Mouse (Mus musculus): ENCODE measurements around the gene Zfp324. TPM values are rescaled to one million over a fixed set of nuclear protein-coding genes. Genes with fewer than 3 reads are reported as not detected.

Zfp324 gene
- 15.2 and 15.9 TPM in 2 replicates for polyA plus RNA-seq (2012; rRNA removed)

DNA sequence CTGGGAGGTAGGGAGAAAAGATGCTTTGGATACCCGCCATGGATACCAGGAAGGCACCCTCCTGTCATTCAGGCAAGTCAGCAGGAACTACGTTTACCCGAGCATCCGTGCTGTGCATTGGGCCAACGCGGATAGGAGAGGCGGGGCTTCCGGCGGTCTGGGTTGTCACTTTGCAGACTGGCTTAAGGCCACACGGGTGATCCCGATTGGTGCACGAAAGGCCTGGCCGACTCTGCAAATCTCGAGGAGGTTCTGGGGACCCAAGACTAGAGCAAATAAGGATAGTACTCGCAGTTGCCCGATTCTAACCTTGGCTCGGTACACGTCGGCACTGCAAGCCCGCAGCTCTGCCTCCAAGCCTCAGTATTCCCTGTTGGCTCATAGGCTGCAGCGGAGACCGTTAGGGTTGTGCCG, at the start of gene Zfp324:
Gene Zfp324, plus strand, starts transcription at position 161 of the 414 bp plus-strand sequence.

DNA sequence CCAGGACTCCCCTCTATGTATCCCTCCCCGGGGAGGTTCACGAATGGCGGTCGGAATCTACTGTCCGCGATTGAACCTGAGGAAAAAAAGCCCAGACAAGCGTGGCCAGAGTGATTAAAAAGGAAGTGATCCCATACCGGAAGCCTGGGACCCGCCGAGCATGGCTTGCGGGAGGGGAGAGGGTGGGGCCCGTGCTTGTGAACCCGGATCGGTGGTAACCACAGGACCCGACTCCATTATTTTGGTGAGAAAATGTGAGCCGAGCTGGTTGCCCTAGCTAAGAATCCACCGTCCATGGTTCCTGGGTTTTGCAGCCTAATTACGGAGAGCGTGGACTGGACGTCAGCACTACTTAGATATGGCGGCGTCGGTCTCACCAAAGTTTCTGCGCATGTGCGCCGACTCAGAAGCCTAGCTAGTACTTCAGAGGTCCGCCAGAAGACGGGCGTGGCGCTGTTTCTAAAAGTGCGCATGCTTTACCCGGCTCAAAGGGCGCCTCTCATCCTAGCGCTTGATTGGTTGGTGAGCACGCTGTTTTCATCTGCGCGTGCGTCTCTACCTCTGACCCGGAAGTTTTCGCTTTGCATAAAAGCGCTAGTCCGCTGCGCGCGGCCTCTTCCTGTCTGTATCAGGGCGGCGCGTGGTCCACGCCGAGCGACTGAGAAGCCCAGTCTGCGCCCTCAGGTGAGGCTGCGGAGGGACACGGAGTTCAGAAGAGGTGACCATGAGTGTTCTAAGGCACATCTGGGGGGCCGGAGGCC, 43.8 kb upstream of the Zfp324 start, which contains the start of gene Rps5:
Gene Rps5, plus strand, starts transcription at position 586 of the 761 bp plus-strand sequence.

GRCm38 (mm10) chr7:12927191-12927680, 38.4 kb upstream of the Zfp324 start, which contains the start of gene Rnf225:
Gene Rnf225 (plus strand): TSS chr7:12927416.

GRCm38 (mm10) chr7:12977682-12978389, 12.2 kb downstream of the Zfp324 start, which contains the start of gene Zfp446:
Gene Zfp446 (plus strand): TSS chr7:12977848.

DNA sequence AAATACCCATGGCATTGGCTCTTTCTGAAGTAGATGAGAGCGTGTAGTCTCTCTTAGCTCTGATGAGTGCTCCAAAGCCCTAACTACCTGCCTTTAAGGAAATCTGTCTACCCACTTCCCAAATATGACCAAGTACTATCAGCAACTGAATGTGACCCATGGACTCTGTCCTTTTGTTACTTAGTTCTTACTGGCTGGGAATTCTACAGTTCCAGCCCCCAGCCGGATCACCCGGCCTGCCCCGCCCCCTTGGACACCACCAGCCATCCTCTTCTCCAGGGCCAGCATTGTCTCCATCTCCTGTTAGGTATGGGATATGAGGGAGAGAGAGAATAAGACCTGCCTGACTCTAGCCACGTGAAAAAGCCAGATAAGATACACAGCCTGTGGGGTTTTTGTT, 32.4 kb downstream of the Zfp324 start, which contains the start of gene Slc27a5:
Gene Slc27a5, minus strand, starts transcription at position 140 of the 400 bp plus-strand sequence.

DNA sequence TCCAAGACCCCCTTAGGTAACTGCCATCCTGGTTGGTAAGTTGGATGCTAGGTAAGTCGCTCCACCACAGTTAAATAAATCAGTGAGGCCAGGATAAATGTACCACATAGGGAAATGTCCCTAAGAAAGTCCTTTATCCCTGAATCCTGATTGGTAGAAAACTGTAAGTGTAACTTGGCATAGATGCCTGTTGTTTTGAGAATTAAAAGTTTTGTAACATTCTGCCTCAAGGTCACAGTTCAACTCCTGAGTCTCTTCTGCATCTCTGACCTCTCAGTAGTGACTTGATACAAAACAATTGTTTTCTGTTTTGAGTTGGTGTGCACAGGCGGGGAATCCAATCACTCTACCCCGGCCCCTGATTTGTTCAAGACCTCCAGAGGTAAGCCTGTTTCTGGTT, 33.2 kb downstream of the Zfp324 start, which contains the start of gene Trim28:
Gene Trim28, plus strand, starts transcription at position 264 of the 400 bp plus-strand sequence.

DNA sequence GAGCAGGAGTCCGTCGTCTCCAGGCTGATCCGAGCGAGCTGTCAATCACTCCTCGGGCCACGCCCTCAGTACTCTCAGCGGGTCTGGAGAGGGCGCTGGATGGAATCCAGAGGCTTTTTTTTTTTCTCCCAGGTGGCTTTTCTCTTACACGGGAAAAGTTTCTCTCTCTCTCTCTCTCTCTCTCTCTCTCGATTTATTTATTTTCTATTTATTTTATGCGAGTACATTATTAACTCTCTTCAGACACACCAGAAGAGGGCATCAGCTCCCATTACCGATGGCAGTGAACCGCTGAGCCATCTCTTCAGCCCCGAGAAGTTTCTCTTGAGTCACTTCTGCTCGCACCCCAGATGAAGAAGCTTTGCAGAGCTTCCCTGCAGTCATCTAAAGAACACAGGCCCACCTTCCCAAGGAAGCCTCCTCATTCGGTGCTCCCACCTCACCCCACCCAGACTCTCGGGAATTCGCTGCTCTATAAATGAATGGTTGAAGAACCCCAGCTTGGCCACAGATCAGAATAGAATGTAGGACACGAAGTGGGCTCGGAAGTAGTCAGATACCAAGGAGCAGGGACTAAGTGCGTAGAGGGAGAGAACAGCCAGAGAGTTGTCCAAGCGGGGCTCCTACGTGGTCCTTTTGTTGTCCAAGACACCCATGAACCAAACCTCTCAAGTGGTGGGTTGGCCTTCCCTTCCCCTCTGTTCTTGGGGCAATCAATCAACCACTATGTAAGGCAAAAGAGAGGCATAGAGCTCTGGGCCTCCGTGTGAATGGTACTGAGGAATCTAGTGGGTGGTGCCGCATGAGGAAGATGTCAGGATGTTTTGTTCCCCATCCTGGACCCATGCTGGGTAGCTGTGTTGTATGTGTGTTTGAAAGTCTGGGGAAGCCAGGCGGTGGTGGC, 44.6 kb downstream of the Zfp324 start, which contains the start of gene Zbtb45:
Gene Zbtb45, minus strand, starts transcription at position 30 of the 904 bp plus-strand sequence.

Other genes starting within 250 kb of the Zfp324 start
- gene Vmn2r56, start 230.8 kb upstream of the Zfp324 start, polyA plus RNA-seq (2012; rRNA removed): not detected in 2 replicates
- gene Zscan18, start 162.2 kb upstream of the Zfp324 start, polyA plus RNA-seq (2012; rRNA removed): 3.9 and 4.8 TPM in 2 replicates
- 0.62 and 1.2 TPM in 2 replicates for gene Zfp329, start 147.0 kb upstream of the Zfp324 start, polyA plus RNA-seq (2012; rRNA removed)
- gene Zfp110, start 131.1 kb upstream of the Zfp324 start, polyA plus RNA-seq (2012; rRNA removed): 4.6 and 11.1 TPM in 2 replicates
- 1.4 and 1.5 TPM in 2 replicates for gene Zfp128, start 84.7 kb upstream of the Zfp324 start, polyA plus RNA-seq (2012; rRNA removed)
- 15.0 and 21.0 TPM in 2 replicates for gene Zscan22, start 68.0 kb upstream of the Zfp324 start, polyA plus RNA-seq (2012; rRNA removed)
- gene Rps5, start 43.5 kb upstream of the Zfp324 start, polyA plus RNA-seq (2012; rRNA removed): 4,303 and 5,955 TPM in 2 replicates
- gene Rnf225, start 38.4 kb upstream of the Zfp324 start, polyA plus RNA-seq (2012; rRNA removed): 1.1 and 1.4 TPM in 2 replicates
- gene Zfp446, start 12.0 kb downstream of the Zfp324 start, polyA plus RNA-seq (2012; rRNA removed): 8.6 and 10.7 TPM in 2 replicates
- 0.14 and 0.92 TPM in 2 replicates for gene Slc27a5, start 32.4 kb downstream of the Zfp324 start, polyA plus RNA-seq (2012; rRNA removed)
- gene Trim28, start 33.3 kb downstream of the Zfp324 start, polyA plus RNA-seq (2012; rRNA removed): 489 and 576 TPM in 2 replicates
- 65.0 and 66.4 TPM in 2 replicates for gene Zbtb45, start 44.2 kb downstream of the Zfp324 start, polyA plus RNA-seq (2012; rRNA removed)
- gene Chmp2a, start 69.0 kb downstream of the Zfp324 start, polyA plus RNA-seq (2012; rRNA removed): 67.1 and 76.2 TPM in 2 replicates
- 121 and 156 TPM in 2 replicates for gene Ube2m, start 72.4 kb downstream of the Zfp324 start, polyA plus RNA-seq (2012; rRNA removed)
- 8.6 and 8.9 TPM in 2 replicates for gene Mzf1, start 88.9 kb downstream of the Zfp324 start, polyA plus RNA-seq (2012; rRNA removed)
- gene Vmn1r85, start 129.3 kb downstream of the Zfp324 start, polyA plus RNA-seq (2012; rRNA removed): not detected in 2 replicates
- gene Vmn1r86, start 154.1 kb downstream of the Zfp324 start, polyA plus RNA-seq (2012; rRNA removed): not detected in 2 replicates
- not detected in 2 replicates for gene Vmn1r87, start 174.3 kb downstream of the Zfp324 start, polyA plus RNA-seq (2012; rRNA removed)
- not detected in 2 replicates for gene Vmn1r88, start 193.7 kb downstream of the Zfp324 start, polyA plus RNA-seq (2012; rRNA removed)
- not detected in 2 replicates for gene Vmn1r89, start 247.2 kb downstream of the Zfp324 start, polyA plus RNA-seq (2012; rRNA removed)

Measured in ovary, adult 2 months (tissue).